Mouse (Mus musculus): Measurements from ENCODE around the gene As3mt.
"Not testable (repeated sequence)": the region's sequence is repeated elsewhere in the genome, so short reads cannot be mapped to it uniquely, and the experiment has no call there.

The As3mt gene

DNA sequence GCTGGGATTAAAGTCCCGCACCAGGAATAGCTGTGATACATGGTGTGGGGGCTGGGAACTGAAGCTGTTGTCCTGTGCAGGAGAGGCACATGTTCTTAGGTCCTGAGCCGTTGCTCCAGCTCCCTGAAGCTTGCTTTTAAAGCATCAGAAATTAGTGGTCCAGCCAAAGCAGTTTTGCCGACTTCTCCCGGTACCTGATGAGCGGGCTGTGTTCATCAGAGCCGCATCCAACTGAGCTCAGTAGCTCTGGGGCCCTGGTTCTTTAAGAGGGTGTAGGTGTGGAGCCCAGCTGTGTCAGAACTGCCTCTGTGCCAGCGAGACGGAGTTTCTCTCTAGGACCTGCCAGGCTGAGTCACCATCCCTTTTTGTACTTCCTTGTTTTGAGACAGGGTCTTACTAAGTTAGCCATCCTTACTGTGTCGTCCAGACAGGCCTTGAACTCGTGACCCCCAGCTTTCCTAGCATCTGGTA is 8.2 kb upstream of the As3mt start:
- DNase-seq (ENCODE audit: low spot score in 2 of 2): no peak

GRCm38 (mm10) chr19:46701156-46701555 is 6.1 kb upstream of the As3mt start:
- no peak for DNase-seq (ENCODE audit: low spot score in 2 of 2)

- DNase-seq (ENCODE audit: low spot score in 2 of 2): no peak
Measured at GRCm38 (mm10) chr19:46705779-46706495, 1.3 kb upstream of the As3mt start.

- no peak for DNase-seq (ENCODE audit: low spot score in 2 of 2)
Measured at GRCm38 (mm10) chr19:46706540-46707295, 540 bp upstream of the As3mt start.

- no peak for DNase-seq (ENCODE audit: low spot score in 2 of 2)
Measured at GRCm38 (mm10) chr19:46710614-46711013, 3.4 kb downstream of the As3mt start.

GRCm38 (mm10) chr19:46714234-46714633 is 7.0 kb downstream of the As3mt start:
- DNase-seq (ENCODE audit: low spot score in 2 of 2): no peak

DNA sequence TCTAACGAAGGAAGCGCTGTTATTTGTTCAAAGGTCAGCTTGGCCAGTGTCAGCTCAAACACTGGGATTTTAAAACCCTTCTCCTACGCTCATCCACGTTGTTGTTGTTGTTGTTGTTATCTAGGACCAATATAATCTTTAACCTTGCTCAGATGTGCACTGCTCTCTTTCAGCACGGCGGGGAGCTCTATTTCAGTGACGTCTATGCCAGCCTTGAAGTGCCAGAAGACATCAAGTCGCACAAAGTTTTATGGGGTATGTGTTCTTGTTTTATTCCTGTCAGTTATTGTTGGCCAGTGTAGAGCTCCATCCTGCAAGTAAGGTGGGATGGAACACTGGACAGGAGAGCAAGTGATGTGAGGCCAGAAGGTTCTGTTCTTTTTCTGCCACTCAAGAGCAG is 7.8 kb downstream of the As3mt start:
- no peak for DNase-seq (ENCODE audit: low spot score in 2 of 2)

- DNase-seq (ENCODE audit: low spot score in 2 of 2): no peak
Measured at GRCm38 (mm10) chr19:46718150-46718549, 10.9 kb downstream of the As3mt start.

GRCm38 (mm10) chr19:46724411-46724810 is 17.2 kb downstream of the As3mt start:
- DNase-seq (ENCODE audit: low spot score in 2 of 2): no peak

DNA sequence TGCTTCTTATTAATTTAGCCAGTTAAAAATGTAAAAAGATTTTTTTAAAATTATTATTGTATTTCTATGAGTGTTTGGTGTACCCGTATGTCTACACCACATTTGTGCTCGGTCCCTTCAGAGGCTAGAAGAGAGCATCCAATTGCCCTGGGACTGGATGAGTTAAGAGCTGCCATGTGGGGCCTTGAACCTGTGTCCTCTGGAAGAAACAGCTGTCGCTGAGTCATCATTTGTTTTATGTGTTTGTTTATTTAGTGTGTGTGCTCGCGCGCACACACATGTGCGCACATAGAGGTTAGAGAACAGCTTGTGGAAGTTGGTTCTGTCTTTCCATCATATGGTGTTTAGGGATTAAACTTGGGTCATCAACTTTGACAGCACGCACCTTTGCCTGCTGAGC is 18.9 kb downstream of the As3mt start:
- no peak for DNase-seq (ENCODE audit: low spot score in 2 of 2)

- DNase-seq (ENCODE audit: low spot score in 2 of 2): no peak
Measured at GRCm38 (mm10) chr19:46727140-46727736, 20.0 kb downstream of the As3mt start.

DNA sequence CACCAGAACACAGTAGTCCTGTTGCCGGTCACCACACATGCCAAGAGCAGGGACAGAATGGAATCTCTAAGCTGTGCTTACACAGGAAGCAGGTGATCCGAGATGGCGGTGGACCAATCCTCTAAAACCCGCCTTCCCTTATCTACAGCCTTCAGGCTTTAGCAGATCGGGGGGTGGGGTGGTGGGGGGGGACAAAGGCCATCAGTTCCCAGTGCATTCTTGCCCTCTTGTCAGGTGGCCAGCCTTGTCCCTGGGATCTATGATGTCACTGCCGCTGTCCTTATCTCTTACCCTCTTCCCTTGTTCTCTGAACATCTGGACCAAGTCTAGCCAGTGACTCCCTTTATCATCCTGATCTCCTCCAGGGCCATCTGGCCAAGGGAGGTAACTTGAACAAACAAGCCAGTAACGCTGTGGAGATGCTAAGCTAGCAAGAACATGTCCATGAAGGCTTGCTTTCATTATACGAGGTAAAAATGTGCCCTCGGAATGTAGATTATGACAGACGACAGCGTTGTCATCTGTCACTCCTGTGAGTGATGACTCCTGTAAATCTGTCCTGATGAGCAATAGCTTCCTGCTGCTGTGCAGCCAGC is 20.8 kb downstream of the As3mt start:
- DNase-seq (ENCODE audit: low spot score in 2 of 2): no peak

DNA sequence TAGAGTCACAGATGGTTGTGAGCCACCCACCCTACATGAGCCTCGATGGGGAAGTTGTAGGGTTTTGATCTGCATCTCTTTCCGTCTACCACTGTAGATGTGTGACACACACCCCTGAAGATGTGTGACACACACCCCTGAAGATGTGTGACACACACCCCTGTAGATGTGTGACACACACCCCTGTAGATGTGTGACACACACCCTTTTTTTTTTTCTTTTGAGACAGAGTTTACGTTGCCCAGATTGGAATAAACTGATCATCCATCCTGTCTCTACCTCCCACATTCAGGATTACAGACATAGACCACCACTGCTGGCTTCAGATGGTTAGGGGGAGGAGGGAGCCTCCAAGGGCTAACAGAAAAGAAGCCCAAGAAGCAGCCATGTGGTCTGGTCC is 21.7 kb downstream of the As3mt start:
- no peak for DNase-seq (ENCODE audit: low spot score in 2 of 2)

GRCm38 (mm10) chr19:46731351-46731750 is 24.1 kb downstream of the As3mt start:
- no peak for DNase-seq (ENCODE audit: low spot score in 2 of 2)

DNA sequence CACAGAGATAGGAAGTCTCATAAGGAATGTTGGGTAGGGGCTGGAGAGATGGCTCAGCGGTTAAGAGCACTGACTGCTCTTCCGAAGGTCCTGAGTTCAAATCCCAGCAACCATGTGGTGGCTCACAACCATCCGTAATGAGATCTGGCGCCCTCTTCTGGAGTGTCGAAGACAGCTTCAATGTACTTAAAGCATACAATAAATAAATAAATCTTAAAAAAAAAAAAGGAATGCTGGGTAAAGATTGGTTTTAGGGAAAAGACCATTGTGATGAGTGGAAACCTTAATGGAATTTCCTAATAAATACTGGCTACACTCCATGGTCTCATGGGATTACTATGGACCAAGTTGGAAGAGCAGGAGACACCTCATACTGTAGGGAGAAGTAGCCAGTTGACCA is 25.4 kb downstream of the As3mt start:
- DNase-seq (ENCODE audit: low spot score in 2 of 2): not testable (repeated sequence)

- DNase-seq (ENCODE audit: low spot score in 2 of 2): no peak
Measured at GRCm38 (mm10) chr19:46733626-46734025, 26.4 kb downstream of the As3mt start.

DNA sequence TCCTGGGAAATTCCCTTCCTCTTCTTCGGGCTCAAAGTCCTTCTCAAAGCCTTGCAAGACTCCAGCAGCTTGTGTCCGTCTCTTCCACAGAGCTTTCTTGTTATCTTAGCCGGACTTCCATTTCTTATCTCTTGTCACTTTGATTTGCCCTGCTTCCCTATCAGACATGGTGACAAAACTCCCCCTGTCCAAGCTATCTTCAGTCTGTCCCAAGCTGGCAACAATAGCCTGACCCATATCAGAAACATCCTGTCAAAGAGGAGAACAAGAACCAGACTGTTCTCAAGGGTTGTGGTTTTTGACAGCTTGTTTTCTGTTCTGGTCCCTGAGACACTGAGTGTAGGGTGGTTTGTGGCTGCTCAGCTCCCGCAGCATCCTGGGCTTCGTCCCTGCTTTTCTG is 28.0 kb downstream of the As3mt start:
- DNase-seq (ENCODE audit: low spot score in 2 of 2): no peak

- DNase-seq (ENCODE audit: low spot score in 2 of 2): no peak
Measured at GRCm38 (mm10) chr19:46737106-46737505, 29.8 kb downstream of the As3mt start.

DNA sequence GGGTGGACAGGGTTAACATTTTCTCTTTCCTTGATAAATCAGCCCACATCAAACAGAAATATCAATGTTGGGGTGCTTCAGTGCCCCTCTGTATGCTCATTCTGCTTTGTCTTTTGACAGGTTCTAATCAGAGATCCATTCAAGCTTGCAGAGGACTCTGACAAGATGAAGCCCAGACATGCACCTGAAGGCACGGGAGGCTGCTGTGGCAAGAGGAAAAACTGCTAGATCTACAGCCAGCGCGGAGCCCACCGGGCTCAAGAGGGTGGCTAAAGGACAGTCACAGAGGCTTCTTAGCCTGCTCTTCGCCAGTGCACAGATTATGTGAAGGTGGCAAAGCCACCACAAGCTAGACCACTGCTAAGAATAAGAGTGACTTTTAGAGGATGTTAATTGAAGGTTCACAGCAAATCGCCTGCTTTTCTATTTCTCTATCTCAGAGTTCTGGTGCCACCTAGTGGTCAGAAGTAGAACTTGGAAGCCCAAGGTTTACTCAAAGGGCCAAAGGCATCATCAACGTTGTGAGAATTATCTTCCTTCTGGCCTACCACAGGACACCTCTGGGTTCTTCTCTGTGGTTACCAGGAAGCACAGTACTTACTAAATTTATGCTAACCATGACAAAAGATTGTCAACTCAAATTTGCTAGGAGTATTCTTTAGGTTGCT is 33.2 kb downstream of the As3mt start:
- DNase-seq (ENCODE audit: low spot score in 2 of 2): peak in 1 of 2 experiments; percentile 61

GRCm38 (mm10) chr19:46741574-46741973 is 34.3 kb downstream of the As3mt start:
- DNase-seq (ENCODE audit: low spot score in 2 of 2): no peak

DNA sequence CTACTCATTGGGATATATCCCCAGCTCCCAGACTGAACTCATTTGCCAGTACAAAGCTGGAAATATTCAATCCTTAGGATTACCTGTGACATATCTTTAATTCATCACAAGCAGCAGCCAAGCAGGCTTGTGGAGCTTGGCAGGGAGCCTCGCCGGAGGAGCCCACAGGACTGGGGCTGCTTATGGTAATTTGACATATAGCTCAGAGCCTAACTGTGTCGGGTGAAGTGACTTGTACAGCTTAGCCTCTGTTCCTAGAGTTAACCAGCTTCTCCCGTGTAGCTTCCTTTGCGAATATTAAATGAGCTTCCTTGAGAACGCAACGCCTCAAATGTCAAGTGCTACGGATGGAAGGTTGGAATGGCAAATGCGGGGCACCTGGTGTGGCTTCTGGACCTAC is 37.4 kb downstream of the As3mt start:
- DNase-seq (ENCODE audit: low spot score in 2 of 2): no peak

GRCm38 (mm10) chr19:46747799-46748198 is 40.5 kb downstream of the As3mt start:
- DNase-seq (ENCODE audit: low spot score in 2 of 2): no peak
